Mouse (Mus musculus) forebrain, embryonic 14.5 days (tissue): Measurements from ENCODE around the gene Tbc1d22a. TPM values are rescaled to one million over a fixed set of nuclear protein-coding genes. Genes with fewer than 3 reads are reported as not detected.

Experiments used
- ATAC-seq: fragments of 200-750 bp; cut with Nextera tagmentation; 2 replicates; pipeline ENCODE4 v1.8.0; 2017; ENCODE audit warnings: mild to moderate bottlenecking, moderate library complexity
- DNase-seq: peaks from one replicate; pipeline ENCODE4 v3.0.0-alpha.2; 2015; ENCODE audit warnings: low spot score
- H3K27ac ChIP-seq: fragments of 300-500 bp; sonication (generic); 2 replicates; pipeline ENCODE4 v1.5.1; 2014; ENCODE audit warnings: low read depth, mild to moderate bottlenecking, control low read depth, low read length, moderate library complexity
- H3K27me3 ChIP-seq: fragments of 300-500 bp; sonication (generic); replicated peaks from 2 replicates; pipeline ENCODE4 v1.6.1; 2014; ENCODE audit warnings: low read length, control low read depth, mixed read lengths; ENCODE audit not compliant: control insufficient read depth, insufficient read depth
- H3K36me3 ChIP-seq: fragments of 300-500 bp; sonication (generic); 2 replicates; pipeline ENCODE4 v1.6.1; 2014; ENCODE audit warnings: low read length, control low read depth; ENCODE audit not compliant: control insufficient read depth, insufficient read depth
- H3K4me1 ChIP-seq: fragments of 300-500 bp; sonication (generic); 2 replicates; pipeline ENCODE4 v1.6.1; 2014; ENCODE audit warnings: antibody characterized with exemption, low read length, control low read depth; ENCODE audit not compliant: control insufficient read depth, insufficient read depth
- H3K4me2 ChIP-seq: fragments of 300-500 bp; sonication (generic); 2 replicates; pipeline ENCODE4 v1.6.1; 2014; ENCODE audit warnings: mild to moderate bottlenecking, control low read depth, low read length
- H3K4me3 ChIP-seq: fragments of 300-500 bp; sonication (generic); 2 replicates; pipeline ENCODE4 v1.5.1; 2014; ENCODE audit warnings: low read depth, low read length, control low read depth
- H3K9ac ChIP-seq: fragments of 300-500 bp; sonication (generic); 2 replicates; pipeline ENCODE4 v1.6.1; 2014; ENCODE audit warnings: mild to moderate bottlenecking, low read length, control low read depth, moderate library complexity
- H3K9me3 ChIP-seq: fragments of 300-500 bp; sonication (generic); replicated peaks from 2 replicates; pipeline ENCODE4 v1.6.1; 2016; ENCODE audit warnings: low read length, control low read depth, mixed read lengths; ENCODE audit not compliant: control insufficient read depth
- WGBS: fragments of 180-500 bp; shearing (Covaris S2); extraction: QIAGEN DNeasy Blood & Tissue Kit; methylation state at CpG from one replicate; pipeline ENCODE4 v1.1.7; 2014; 5-methylcytosine and 5-hydroxymethylcytosine counted together
- polyA plus RNA-seq: library from polyadenylated mRNA; unstranded; fragments of >200 nt; fragmentation: Nextera tagmentation; extraction: Ambion mirVana; gene quantifications from 2 replicates; pipeline ENCODE4 v1.2.1, GENCODE M21; 2014

Tbc1d22a gene
- polyA plus RNA-seq, 1 experiment from 2014 or later, result 8.0 TPM

GRCm38 (mm10) chr15:86266975-86267374 lies 52.7 kb downstream of the Tbc1d22a start:
- H3K4me3 ChIP-seq, result no peak overlapping the region
- H3K9me3 ChIP-seq, result no peaks in the 10 kb centered on the region
- 67% methylated on average over 4 of the region's 4 CpGs for WGBS
- no peak overlapping the region for H3K9ac ChIP-seq
- DNase-seq (no peak), ATAC-seq (no peak)
- peaks cover 10% of the 10 kb centered on the region for H3K4me1 ChIP-seq
- no peaks in the 10 kb centered on the region for H3K27me3 ChIP-seq
- H3K36me3 ChIP-seq, result no peaks in the 10 kb centered on the region
- H3K27ac ChIP-seq, result no peak overlapping the region
- H3K4me2 ChIP-seq, result no peak overlapping the region

GRCm38 (mm10) chr15:86268526-86268925 lies 54.3 kb downstream of the Tbc1d22a start:
- Histone ChIP-seq H3K9ac (no peak overlapping the region), H3K4me3 (no peak overlapping the region), H3K27me3 (no peaks in the 10 kb centered on the region), H3K36me3 (no peaks in the 10 kb centered on the region), H3K4me1 (peaks cover 10% of the 10 kb centered on the region), H3K4me2 (no peak overlapping the region), H3K27ac (no peak overlapping the region), H3K9me3 (no peaks in the 10 kb centered on the region)
- ATAC-seq (no peak), DNase-seq (no peak)
- 50% methylated on average over 1 of the region's 1 CpGs for WGBS

- Histone ChIP-seq H3K4me2 (no peak overlapping the region), H3K36me3 (no peaks in the 10 kb centered on the region), H3K4me3 (no peak overlapping the region), H3K4me1 (peaks cover 54% of the 10 kb centered on the region), H3K9ac (no peak overlapping the region), H3K27me3 (no peaks in the 10 kb centered on the region), H3K9me3 (no peaks in the 10 kb centered on the region), H3K27ac (no peak overlapping the region)
- no peak for DNase-seq
- no peak for ATAC-seq
- 82% methylated on average over 7 of the region's 7 CpGs for WGBS
Observed at GRCm38 (mm10) chr15:86275754-86276153, 61.5 kb downstream of the Tbc1d22a start.

GRCm38 (mm10) chr15:86276538-86277264 lies 62.4 kb downstream of the Tbc1d22a start:
- ATAC-seq (peak; percentile 70), DNase-seq (peak; percentile 86)
- Histone ChIP-seq H3K27ac (peak overlapping the region; percentile 60; the same call in 1 of the 2 replicates), H3K36me3 (no peaks in the 10 kb centered on the region), H3K27me3 (no peaks in the 10 kb centered on the region), H3K9ac (no peak overlapping the region), H3K9me3 (no peaks in the 10 kb centered on the region), H3K4me3 (no peak overlapping the region), H3K4me1 (peaks cover 55% of the 10 kb centered on the region), H3K4me2 (peak overlapping the region; percentile 44)
- WGBS, result 10% methylated on average over 11 of the region's 11 CpGs

GRCm38 (mm10) chr15:86277428-86277827 lies 63.2 kb downstream of the Tbc1d22a start:
- peak; percentile 64 for ATAC-seq
- WGBS, result 9% methylated on average over 15 of the region's 15 CpGs
- Histone ChIP-seq H3K9ac (peak overlapping the region; percentile 43), H3K4me3 (no peak overlapping the region), H3K4me1 (peaks cover 55% of the 10 kb centered on the region), H3K27me3 (no peaks in the 10 kb centered on the region), H3K36me3 (no peaks in the 10 kb centered on the region), H3K4me2 (peak overlapping the region; percentile 44), H3K27ac (peak overlapping the region; percentile 60), H3K9me3 (no peaks in the 10 kb centered on the region)
- DNase-seq, result peak; percentile 84

- H3K4me1 ChIP-seq, result peaks cover 56% of the 10 kb centered on the region
- H3K27ac ChIP-seq, result no peak overlapping the region
- no peak overlapping the region for H3K9ac ChIP-seq
- WGBS, result 41% methylated on average over 14 of the region's 14 CpGs
- peak; percentile 33; the same call in 1 of the 2 replicates for ATAC-seq
- H3K4me3 ChIP-seq, result no peak overlapping the region
- no peaks in the 10 kb centered on the region for H3K27me3 ChIP-seq
- no peaks in the 10 kb centered on the region for H3K9me3 ChIP-seq
- no peak overlapping the region for H3K4me2 ChIP-seq
- no peaks in the 10 kb centered on the region for H3K36me3 ChIP-seq
- DNase-seq, result peak; percentile 64
Observed at GRCm38 (mm10) chr15:86279059-86279974, 65.1 kb downstream of the Tbc1d22a start.

GRCm38 (mm10) chr15:86280137-86280536 lies 65.9 kb downstream of the Tbc1d22a start:
- Histone ChIP-seq H3K9ac (no peak overlapping the region), H3K4me1 (peaks cover 55% of the 10 kb centered on the region), H3K27ac (no peak overlapping the region), H3K27me3 (no peaks in the 10 kb centered on the region), H3K4me3 (no peak overlapping the region), H3K9me3 (no peaks in the 10 kb centered on the region), H3K4me2 (no peak overlapping the region), H3K36me3 (no peaks in the 10 kb centered on the region)
- DNase-seq, result no peak
- 67% methylated on average over 4 of the region's 4 CpGs for WGBS
- no peak for ATAC-seq

- H3K27me3 ChIP-seq, result no peaks in the 10 kb centered on the region
- no peak overlapping the region for H3K4me2 ChIP-seq
- H3K9ac ChIP-seq, result no peak overlapping the region
- H3K9me3 ChIP-seq, result no peaks in the 10 kb centered on the region
- H3K4me3 ChIP-seq, result no peak overlapping the region
- ATAC-seq, result no peak
- H3K27ac ChIP-seq, result no peak overlapping the region
- H3K4me1 ChIP-seq, result peaks cover 32% of the 10 kb centered on the region
- no peaks in the 10 kb centered on the region for H3K36me3 ChIP-seq
- WGBS, result 92% methylated on average over 1 of the region's 1 CpGs
- DNase-seq, result no peak
Observed at GRCm38 (mm10) chr15:86283238-86283637, 69.0 kb downstream of the Tbc1d22a start.

- no peaks in the 10 kb centered on the region for H3K9me3 ChIP-seq
- ATAC-seq (no peak), DNase-seq (no peak)
- no peak overlapping the region for H3K27ac ChIP-seq
- H3K9ac ChIP-seq, result no peak overlapping the region
- H3K4me1 ChIP-seq, result peaks cover 14% of the 10 kb centered on the region
- H3K27me3 ChIP-seq, result no peaks in the 10 kb centered on the region
- no peaks in the 10 kb centered on the region for H3K36me3 ChIP-seq
- no peak overlapping the region for H3K4me2 ChIP-seq
- no peak overlapping the region for H3K4me3 ChIP-seq
- 79% methylated on average over 2 of the region's 2 CpGs for WGBS
Observed at GRCm38 (mm10) chr15:86285296-86285695, 71.0 kb downstream of the Tbc1d22a start.
